In genomic region chr2:28640461-28641424, GRCm38 (mm10) we compare ENCODE assay signal across 8 mouse cellular contexts. TPM values are rescaled to one million over a fixed set of nuclear protein-coding genes. Genes with fewer than 3 reads are reported as not detected.
DNase-seq lines count a peak whose midpoint lies in the region; ATAC-seq and TF ChIP-seq lines count a peak whose summit lies in the region.

Gene Tsc1, plus strand, starts transcription at chr2:28641228.

- TF ChIP-seq RAD21 in MEL (IDR thresholded peaks at IDR 0.05; ENCODE audit: low read depth, low read length), result no peak

- TF ChIP-seq CTCF in MEL (IDR thresholded peaks at IDR 0.05 in 2 of 3, conservative IDR thresholded peaks at IDR 0.05 in 1 of 3; ENCODE audit: control insufficient read depth in 1 of 3, insufficient read depth in 1 of 3, low read depth in 2 of 3, low read length in 3 of 3, poor library complexity in 1 of 3, severe bottlenecking in 1 of 3), result no peak
- TF ChIP-seq CTCF in cerebellum, adult 2 months (IDR thresholded peaks at IDR 0.05; ENCODE audit: borderline replicate concordance, insufficient read depth, low read depth, low read length), result no peak
- TF ChIP-seq CTCF in forebrain, postnatal 0 days (IDR thresholded peaks at IDR 0.05; ENCODE audit: low read depth), result peak; percentile 39

- peak within 1 kb of the TSS; percentile 87 for H3K27ac ChIP-seq in MEL (ENCODE audit: control insufficient read depth, low read depth, low read length)
- H3K27ac ChIP-seq in cerebellum, adult 2 months (ENCODE audit: insufficient read depth, low read length), result peak within 1 kb of the TSS; percentile 94
- peak within 1 kb of the TSS; percentile 96 for H3K27ac ChIP-seq in forebrain, postnatal 0 days (ENCODE audit: low read depth, low read length)
- H3K27ac ChIP-seq in lung, embryonic 15.5 days, result peak within 1 kb of the TSS; percentile 76

- no peaks in the 10 kb centered on the region for H3K9me3 ChIP-seq in MEL (replicated peaks; ENCODE audit: insufficient read depth, low read length)
- H3K9me3 ChIP-seq in forebrain, postnatal 0 days (ENCODE audit: low read length), result no peaks in the 10 kb centered on the region
- H3K9me3 ChIP-seq in lung, embryonic 15.5 days, result no peaks in the 10 kb centered on the region

- ATAC-seq in forebrain, postnatal 0 days, result peak; percentile 96
- ATAC-seq in lung, embryonic 15.5 days (ENCODE audit: borderline replicate concordance, extremely low read depth, low FRiP score, low TSS enrichment), result peak; percentile 93

- peaks cover 0 to 19% of the 10 kb centered on the region in 2 experiments; a peak in 2 of 4 replicates for H3K36me3 ChIP-seq in MEL (ENCODE audit: control insufficient read depth in 1 of 2, insufficient read depth in 2 of 2, low read length in 2 of 2)
- H3K36me3 ChIP-seq in forebrain, postnatal 0 days (ENCODE audit: insufficient read depth), result no peaks in the 10 kb centered on the region
- no peaks in the 10 kb centered on the region for H3K36me3 ChIP-seq in lung, embryonic 15.5 days

- H3K27me3 ChIP-seq in MEL (ENCODE audit: control insufficient read depth in 1 of 2, insufficient read depth in 2 of 2, low read length in 2 of 2), result no peaks in the 10 kb centered on the region
- no peaks in the 10 kb centered on the region for H3K27me3 ChIP-seq in cerebellum, adult 2 months (ENCODE audit: control insufficient read depth, insufficient read depth, low read length)
- no peaks in the 10 kb centered on the region for H3K27me3 ChIP-seq in forebrain, postnatal 0 days (ENCODE audit: insufficient read depth, low read length)
- no peaks in the 10 kb centered on the region for H3K27me3 ChIP-seq in lung, embryonic 15.5 days

- H3K79me2 ChIP-seq in MEL (ENCODE audit: control insufficient read depth, insufficient read depth, low read length, poor library complexity), result peaks cover 27% of the 10 kb centered on the region

- H3K4me1 ChIP-seq in MEL (ENCODE audit: control insufficient read depth in 1 of 2, insufficient read depth in 2 of 2, low read length in 2 of 2), result peaks cover 6 to 11% of the 10 kb centered on the region in 2 experiments
- H3K4me1 ChIP-seq in cerebellum, adult 2 months (ENCODE audit: control insufficient read depth, insufficient read depth, low read length), result no peaks in the 10 kb centered on the region
- H3K4me1 ChIP-seq in forebrain, postnatal 0 days (ENCODE audit: insufficient read depth), result 0 out of 2 replicates have a peak, but pooled peaks cover 9% of the 10 kb centered on the region
- H3K4me1 ChIP-seq in lung, embryonic 15.5 days, result peaks cover 20% of the 10 kb centered on the region

- TF ChIP-seq EP300 in MEL (IDR thresholded peaks at IDR 0.05; ENCODE audit: low read depth in 1 of 2, low read length in 2 of 2), result peak in 1 of 2 experiments; percentile 25; a peak in 1 of 4 replicates

- peak within 1 kb of the TSS; percentile 57 for H3K4me2 ChIP-seq in forebrain, postnatal 0 days (ENCODE audit: low read depth)
- peak within 1 kb of the TSS; percentile 84 for H3K4me2 ChIP-seq in lung, embryonic 15.5 days

- peak; percentile 98 for DNase-seq in MEL (ENCODE audit: low read depth, low spot score)
- DNase-seq in cerebellum, adult 2 months, result peak; percentile 96 to 97
- DNase-seq in forebrain, postnatal 0 days, result peak; percentile 98
- DNase-seq in heart, postnatal 4 days, result peak; percentile 96
- DNase-seq in layer of hippocampus, adult 8-10 months (ENCODE audit: low spot score in 2 of 2), result peak; percentile 92 to 94
- peak; percentile 89 for DNase-seq in ovary, adult 18-20 months (ENCODE audit: low spot score)
- peak; percentile 98 for DNase-seq in thymus, postnatal 0 days (ENCODE audit: low spot score)

- 1% methylated on average over 47 of the region's 47 CpGs for WGBS in cerebellum, adult 2 months
- 2% methylated on average over 38 of the region's 47 CpGs for WGBS in forebrain, postnatal 0 days
- WGBS in lung, embryonic 15.5 days, result 2% methylated on average over 39 of the region's 47 CpGs

- H3K9ac ChIP-seq in MEL (ENCODE audit: control insufficient read depth, low read depth, low read length, poor library complexity, severe bottlenecking), result peak within 1 kb of the TSS; percentile 89
- H3K9ac ChIP-seq in forebrain, postnatal 0 days, result peak within 1 kb of the TSS; percentile 85
- peak within 1 kb of the TSS; percentile 78 for H3K9ac ChIP-seq in lung, embryonic 15.5 days

- peak within 1 kb of the TSS; percentile 73 to 85 for H3K4me3 ChIP-seq in MEL (ENCODE audit: control insufficient read depth in 1 of 2, insufficient read depth in 1 of 2, low read depth in 2 of 2, low read length in 2 of 2)
- H3K4me3 ChIP-seq in cerebellum, adult 2 months (replicated peaks; ENCODE audit: insufficient read depth, low read depth, low read length), result peak within 1 kb of the TSS; percentile 80
- peak within 1 kb of the TSS; percentile 88 for H3K4me3 ChIP-seq in forebrain, postnatal 0 days (ENCODE audit: low read depth, low read length)
- peak within 1 kb of the TSS; percentile 78 for H3K4me3 ChIP-seq in lung, embryonic 15.5 days

- peak; percentile 64 to 67 for TF ChIP-seq POLR2A in MEL (IDR thresholded peaks at IDR 0.05; ENCODE audit: control insufficient read depth in 1 of 2, insufficient read depth in 1 of 2, low read depth in 1 of 2, low read length in 2 of 2, poor library complexity in 1 of 2)
- TF ChIP-seq POLR2A in cerebellum, adult 2 months (IDR thresholded peaks at IDR 0.05; ENCODE audit: borderline replicate concordance, insufficient read depth, low read length), result peak; percentile 82

TF ChIP-seq in MEL, 35 proteins besides CTCF, POLR2A, EP300 and RAD21 (continues in another document):
- TF ChIP-seq POLR2AphosphoS5 (IDR thresholded peaks at IDR 0.05; ENCODE audit: borderline replicate concordance, low read depth, low read length) (no peak), KAT2A (conservative IDR thresholded peaks at IDR 0.05; ENCODE audit: low read depth, low read length) (peak; percentile 95), NELFE (IDR thresholded peaks at IDR 0.05; ENCODE audit: low read depth, low read length) (peak; percentile 50), SMC3 (IDR thresholded peaks at IDR 0.05; ENCODE audit: low read depth, low read length) (no peak), TCF12 (IDR thresholded peaks at IDR 0.05; ENCODE audit: low read depth, low read length) (peak; percentile 80), NRF1 (IDR thresholded peaks at IDR 0.05; ENCODE audit: insufficient read depth, low read depth, low read length, poor library complexity, severe bottlenecking) (0 out of 2 replicates have a peak, but pooled peaks have one; percentile 18), SIN3A (IDR thresholded peaks at IDR 0.05; ENCODE audit: low read length) (peak; percentile 98), CHD2 (IDR thresholded peaks at IDR 0.05; ENCODE audit: low read length) (peak; percentile 71), CHD1 (IDR thresholded peaks at IDR 0.05; ENCODE audit: low read depth, low read length) (no peak), ETS1 (IDR thresholded peaks at IDR 0.05; ENCODE audit: low read depth, low read length) (peak; percentile 56; the same call in 1 of the 2 replicates), E2F4 (IDR thresholded peaks at IDR 0.05; ENCODE audit: borderline replicate concordance, low read depth, low read length) (0 out of 2 replicates have a peak, but pooled peaks have one; percentile 12), ZKSCAN1 (IDR thresholded peaks at IDR 0.05; ENCODE audit: low read depth, low read length) (peak; percentile 73; the same call in 1 of the 2 replicates), GATA1 (IDR thresholded peaks at IDR 0.05; ENCODE audit: low read depth, low read length) (no peak), BHLHE40 (IDR thresholded peaks at IDR 0.05; ENCODE audit: borderline replicate concordance, low read depth, low read length) (peak; percentile 64; the same call in 1 of the 2 replicates), TAL1 (IDR thresholded peaks at IDR 0.05; ENCODE audit: low read length) (no peak), MXI1 (IDR thresholded peaks at IDR 0.05; ENCODE audit: low read depth, low read length) (peak; percentile 98), MEF2A (IDR thresholded peaks at IDR 0.05; ENCODE audit: extremely low read depth, insufficient replicate concordance, low read depth, low read length, poor library complexity, severe bottlenecking) (no peak), JUND (IDR thresholded peaks at IDR 0.05; ENCODE audit: low read depth, low read length) (0 out of 2 replicates have a peak, but pooled peaks have one; percentile 42), TBP (IDR thresholded peaks at IDR 0.05; ENCODE audit: low read depth, low read length) (peak; percentile 84), ZNF384 (IDR thresholded peaks at IDR 0.05; ENCODE audit: low read depth, low read length) (no peak), GABPA (IDR thresholded peaks at IDR 0.05; ENCODE audit: low read depth, low read length) (no peak), MAFK (IDR thresholded peaks at IDR 0.05; ENCODE audit: borderline replicate concordance, low read depth, low read length) (no peak), POLR2AphosphoS2 (IDR thresholded peaks at IDR 0.05; ENCODE audit: low read length) (peak; percentile 26; the same call in 1 of the 2 replicates), MAX (IDR thresholded peaks at IDR 0.05; ENCODE audit: low read length) (peak; percentile 90), USF2 (IDR thresholded peaks at IDR 0.05; ENCODE audit: borderline replicate concordance in 1 of 2, insufficient read depth in 1 of 2, low read depth in 1 of 2, low read length in 2 of 2) (peak; percentile 47 to 82; a peak in 3 of 4 replicates), ZMIZ1 (IDR thresholded peaks at IDR 0.05; ENCODE audit: low read depth, low read length) (peak; percentile 82), MAZ (IDR thresholded peaks at IDR 0.05; ENCODE audit: low read depth, low read length) (peak; percentile 94), RCOR1 (IDR thresholded peaks at IDR 0.05; ENCODE audit: low read depth, low read length) (no peak), UBTF (IDR thresholded peaks at IDR 0.05; ENCODE audit: borderline replicate concordance, insufficient read depth, low read depth, low read length) (no peak), MYC (IDR thresholded peaks at IDR 0.05; ENCODE audit: low read depth, low read length) (peak; percentile 57; the same call in 1 of the 2 replicates)

RNA-seq across cellular contexts. Expression of gene Tsc1, which starts in this region (rescaled TPM):
- total RNA-seq in MEL (2012; rRNA removed), result 7.5 and 8.0 TPM in 2 replicates
- 10 to 100 TPM in 1 of 2 experiments, not detected in 1; 16.4 TPM for polyA plus RNA-seq in MEL (2012; ENCODE audit: insufficient read depth in 1 of 2, insufficient read length in 2 of 2, low read depth in 1 of 2, low replicate concordance in 2 of 2, missing spikeins in 1 of 2)
- 34.4 and 34.9 TPM in 2 replicates for polyA plus RNA-seq in cerebellum, adult 2 months (2012; rRNA removed)
- total RNA-seq in forebrain, postnatal 0 days (2014; rRNA removed), result 35.4 and 43.4 TPM in 2 replicates
- polyA plus RNA-seq in forebrain, postnatal 0 days (2015; fragmentation: Nextera tagmentation; extraction: Ambion mirVana), result 7.7 and 16.8 TPM in 2 replicates
- total RNA-seq in heart, postnatal 4 days (2021), result 10 to 100 TPM; 16.4 to 17.5 TPM
- total RNA-seq in layer of hippocampus, adult 8-10 months (2022), result 10 to 100 TPM; 42.0 to 55.4 (median 49.8) TPM
- 17.8 and 20.6 TPM in 2 replicates for polyA plus RNA-seq in lung, embryonic 15.5 days (2015; fragmentation: Nextera tagmentation; extraction: Ambion mirVana)
- 8.0 and 10.8 TPM in 2 replicates for polyA plus RNA-seq in thymus, postnatal 0 days (2015; fragmentation: Nextera tagmentation; extraction: Ambion mirVana)

Comparison
In these comparisons a context has a peak if more than half of its experiments do, and no peak if none do; other contexts are left out.
1. Peak in every context shown above with its lines: DNase-seq, ATAC-seq, H3K4me3 ChIP-seq and H3K27ac ChIP-seq.